Mouse (Mus musculus) cerebellum, adult 11 months (tissue): ENCODE measurements at regions not wholly inside any gene's neighbourhood (a gene's known extent, or its start where the extent isn't known, plus 50 kb on each side); places are given as distances from the start of the nearest gene placed in this dataset.

Experiments used
- DNase-seq: peaks from one replicate; pipeline ENCODE4 v3.0.0; 2022

DNA sequence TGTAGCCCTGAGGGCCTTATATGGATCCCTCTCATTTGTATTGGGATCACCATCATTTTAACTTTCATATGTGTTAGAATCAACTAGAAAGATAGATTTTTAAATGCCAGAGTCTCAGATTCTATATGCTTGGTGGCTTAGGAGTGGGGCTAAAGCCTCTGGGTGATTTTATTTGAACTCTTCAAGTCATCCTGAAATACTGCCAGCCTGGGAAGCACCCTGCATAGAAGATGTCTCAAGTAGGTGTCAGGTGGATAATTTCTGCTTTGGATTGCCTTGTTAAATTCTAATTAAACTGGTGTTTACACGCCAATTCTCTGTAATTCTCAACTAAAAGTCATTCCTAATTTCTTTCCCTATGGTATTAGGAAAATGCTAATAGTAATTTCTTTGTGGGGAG, 4154.0 kb downstream of the 9330182O14Rik start:
- peak; percentile 4 for DNase-seq

DNA sequence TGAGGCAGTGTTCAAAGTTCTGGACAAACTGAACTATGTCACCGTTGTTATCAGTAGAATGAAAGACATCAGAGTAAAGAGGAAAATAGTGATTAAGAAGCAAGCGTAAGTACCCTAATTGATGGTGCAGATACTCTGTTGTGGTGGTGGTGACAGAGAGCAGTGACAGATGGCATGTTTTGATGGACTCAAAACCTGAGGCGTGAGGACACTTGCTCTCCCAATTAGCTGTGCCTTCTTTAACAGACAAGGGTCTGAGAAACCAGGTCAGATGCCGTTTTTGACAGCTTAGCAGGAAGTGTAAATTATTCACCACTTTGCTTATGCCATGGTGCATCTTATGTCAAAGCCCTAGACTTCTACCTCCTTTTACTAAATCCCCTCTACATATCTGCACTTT, 4154.5 kb downstream of the 9330182O14Rik start:
- DNase-seq = peak; percentile 8

- no peak for DNase-seq
Measured at GRCm38 (mm10) chr15:44301491-44301890, 4167.3 kb downstream of the 9330182O14Rik start.

- DNase-seq = no peak
Measured at GRCm38 (mm10) chr15:44310888-44311287, 4176.7 kb downstream of the 9330182O14Rik start.

DNA sequence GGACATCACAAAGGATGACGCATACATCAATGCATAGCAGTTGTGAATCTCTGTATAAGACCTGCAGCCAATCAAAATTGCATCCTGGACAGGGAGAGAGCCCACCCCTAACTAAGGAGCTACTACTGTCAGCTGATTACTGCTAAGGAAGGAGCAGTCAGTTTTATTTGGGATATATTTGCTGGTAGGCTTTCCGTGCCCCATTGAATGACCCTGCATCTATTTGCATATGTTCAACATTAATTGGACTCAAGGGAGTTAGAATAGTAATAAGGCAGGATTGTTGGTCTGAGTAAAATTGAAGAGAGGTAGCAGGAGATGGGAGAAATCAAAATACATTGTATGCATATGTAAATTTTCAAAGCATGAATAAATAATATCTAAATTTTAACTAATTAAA, 4179.1 kb downstream of the 9330182O14Rik start:
- DNase-seq = no peak
